Mouse (Mus musculus) bone marrow, adult 2 months (tissue): ENCODE measurements around the gene Nhp2.

Experiments used
- CTCF ChIP-seq: fragments of 200-500 bp; IDR thresholded peaks from 2 replicates; pipeline ENCODE4 v1.5.1; 2011; ENCODE audit warnings: low read length, control low read depth; ENCODE audit not compliant: control insufficient read depth, insufficient read depth
- POLR2A ChIP-seq: fragments of 200-500 bp; IDR thresholded peaks from 2 replicates; pipeline ENCODE4 v1.6.1; 2011; ENCODE audit warnings: low read depth, mild to moderate bottlenecking, control low read depth, low read length, borderline replicate concordance; ENCODE audit not compliant: control insufficient read depth

DNA sequence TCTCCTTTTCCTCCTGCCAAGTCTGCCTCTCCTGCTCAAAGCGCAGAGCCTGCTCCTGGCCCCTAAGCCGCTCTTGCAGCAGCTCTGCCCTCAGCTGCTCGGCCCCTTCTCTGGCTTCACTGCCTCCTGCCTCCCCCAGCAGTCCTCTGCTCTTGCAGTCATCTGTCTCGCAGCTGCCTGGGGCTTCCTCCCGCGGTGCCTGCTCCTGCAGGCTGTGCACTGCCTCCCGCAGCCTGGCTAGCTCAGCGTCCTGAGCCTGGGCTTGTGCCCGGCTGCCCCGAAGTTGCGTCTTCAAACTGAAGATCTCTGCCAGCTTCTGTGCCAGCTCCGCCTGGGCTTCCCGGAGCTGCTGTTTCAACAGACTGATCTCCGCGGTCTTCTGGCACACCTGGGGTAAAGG lies 24.2 kb downstream of the Nhp2 start:
- TF ChIP-seq CTCF (no peak), POLR2A (no peak)
